Comparison of ENCODE assay signal across 15 mouse cellular contexts in genomic region chr7:75999324-75999907, GRCm38 (mm10).
DNase-seq lines count a peak whose midpoint lies in the region; ATAC-seq and TF ChIP-seq lines count a peak whose summit lies in the region.
"Had no signal": no experiment of that assay in that cellular context is flagged by ENCODE, and none has a peak within 500 bp of the region (broad histone marks: within the 10 kb centered on the region; RNA-seq: fewer than 3 reads in every experiment).

No protein-coding gene starts in this region.

- H3K9ac ChIP-seq in hindbrain, embryonic 15.5 days: no peak overlapping the region
- no peak overlapping the region for H3K9ac ChIP-seq in hindbrain, embryonic 11.5 days (ENCODE audit: low read depth, low read length)
- no peak overlapping the region for H3K9ac ChIP-seq in forebrain, embryonic 11.5 days (ENCODE audit: low read length)
- no peak overlapping the region for H3K9ac ChIP-seq in hindbrain, postnatal 0 days (replicated peaks; ENCODE audit: low read length)
- no peak overlapping the region for H3K9ac ChIP-seq in midbrain, postnatal 0 days (replicated peaks; ENCODE audit: low read length, poor library complexity, severe bottlenecking)
- H3K9ac ChIP-seq: kidney, embryonic 15.5 days; liver, embryonic 12.5 days; lung, embryonic 15.5 days had no signal

- 46% methylated on average over 2 of the region's 2 CpGs for WGBS in hindbrain, embryonic 15.5 days
- 75% methylated on average over 2 of the region's 2 CpGs for WGBS in hindbrain, embryonic 11.5 days
- 86% methylated on average over 2 of the region's 2 CpGs for whole genome bisulfite sequencing in forebrain, embryonic 11.5 days
- WGBS in hindbrain, postnatal 0 days: 36% methylated on average over 2 of the region's 2 CpGs
- 7% methylated on average over 2 of the region's 2 CpGs for WGBS in midbrain, postnatal 0 days

- no peaks in the 10 kb centered on the region for H3K9me3 ChIP-seq in hindbrain, embryonic 15.5 days
- H3K9me3 ChIP-seq in hindbrain, embryonic 11.5 days (ENCODE audit: control insufficient read depth, low read length): no peaks in the 10 kb centered on the region
- no peaks in the 10 kb centered on the region for H3K9me3 ChIP-seq in forebrain, embryonic 11.5 days (ENCODE audit: control insufficient read depth, low read length)
- no peaks in the 10 kb centered on the region for H3K9me3 ChIP-seq in hindbrain, postnatal 0 days (ENCODE audit: low read length)
- no peaks in the 10 kb centered on the region for H3K9me3 ChIP-seq in midbrain, postnatal 0 days (ENCODE audit: low read length)
- H3K9me3 ChIP-seq: kidney, embryonic 15.5 days; liver, embryonic 12.5 days; lung, embryonic 15.5 days had no signal

- no peak overlapping the region for H3K4me2 ChIP-seq in hindbrain, embryonic 15.5 days
- no peak overlapping the region for H3K4me2 ChIP-seq in hindbrain, embryonic 11.5 days (replicated peaks; ENCODE audit: low read depth, low read length)
- H3K4me2 ChIP-seq in forebrain, embryonic 11.5 days (ENCODE audit: low read depth, low read length, severe bottlenecking): no peak overlapping the region
- no peak overlapping the region for H3K4me2 ChIP-seq in hindbrain, postnatal 0 days (ENCODE audit: low read depth, low read length)
- no peak overlapping the region for H3K4me2 ChIP-seq in midbrain, postnatal 0 days (ENCODE audit: low read depth, low read length, poor library complexity, severe bottlenecking)
- H3K4me2 ChIP-seq: kidney, embryonic 15.5 days; liver, embryonic 12.5 days; lung, embryonic 15.5 days had no signal

- H3K4me3 ChIP-seq in hindbrain, embryonic 15.5 days: no peak overlapping the region
- no peak overlapping the region for H3K4me3 ChIP-seq in hindbrain, embryonic 11.5 days (ENCODE audit: low read depth, low read length)
- H3K4me3 ChIP-seq in forebrain, embryonic 11.5 days (ENCODE audit: low read depth, low read length): no peak overlapping the region
- no peak overlapping the region for H3K4me3 ChIP-seq in hindbrain, postnatal 0 days (ENCODE audit: low read length)
- H3K4me3 ChIP-seq in midbrain, postnatal 0 days (ENCODE audit: low read depth, low read length): no peak overlapping the region
- H3K4me3 ChIP-seq: kidney, embryonic 15.5 days; liver, embryonic 12.5 days; lung, embryonic 15.5 days had no signal

- H3K4me1 ChIP-seq in hindbrain, embryonic 15.5 days (replicated peaks): peaks cover 12% of the 10 kb centered on the region
- no peaks in the 10 kb centered on the region for H3K4me1 ChIP-seq in hindbrain, embryonic 11.5 days (replicated peaks; ENCODE audit: control insufficient read depth, insufficient read depth, low read length)
- H3K4me1 ChIP-seq in forebrain, embryonic 11.5 days (replicated peaks; ENCODE audit: control insufficient read depth, insufficient read depth, low read length): no peaks in the 10 kb centered on the region; the same call in 1 of the 2 replicates
- no peaks in the 10 kb centered on the region for H3K4me1 ChIP-seq in hindbrain, postnatal 0 days (ENCODE audit: insufficient read depth, low read length)
- no peaks in the 10 kb centered on the region for H3K4me1 ChIP-seq in midbrain, postnatal 0 days (ENCODE audit: insufficient read depth, low read length)
- H3K4me1 ChIP-seq: kidney, embryonic 15.5 days; liver, embryonic 12.5 days; lung, embryonic 15.5 days had no signal

- H3K27me3 ChIP-seq in hindbrain, embryonic 15.5 days: no peaks in the 10 kb centered on the region
- no peaks in the 10 kb centered on the region for H3K27me3 ChIP-seq in hindbrain, embryonic 11.5 days (ENCODE audit: control insufficient read depth, insufficient read depth, low read length)
- H3K27me3 ChIP-seq in forebrain, embryonic 11.5 days (ENCODE audit: control insufficient read depth, insufficient read depth, low read length): no peaks in the 10 kb centered on the region
- H3K27me3 ChIP-seq in hindbrain, postnatal 0 days (ENCODE audit: insufficient read depth, low read length): no peaks in the 10 kb centered on the region
- no peaks in the 10 kb centered on the region for H3K27me3 ChIP-seq in midbrain, postnatal 0 days (ENCODE audit: insufficient read depth, low read length)
- H3K27me3 ChIP-seq: kidney, embryonic 15.5 days; liver, embryonic 12.5 days; lung, embryonic 15.5 days; Patski had no signal

- ATAC-seq in hindbrain, embryonic 15.5 days (ENCODE audit: low FRiP score, low read depth): peak; percentile 48; the same call in 1 of the 2 replicates
- no peak; the same call in 1 of the 2 replicates for ATAC-seq in hindbrain, embryonic 11.5 days (ENCODE audit: low FRiP score)
- ATAC-seq in forebrain, embryonic 11.5 days (replicated peaks; ENCODE audit: low FRiP score): peak; percentile 12; the same call in 1 of the 2 replicates
- peak; percentile 45; the same call in 1 of the 2 replicates for ATAC-seq in hindbrain, postnatal 0 days
- peak; percentile 65; the same call in 1 of the 2 replicates for ATAC-seq in midbrain, postnatal 0 days (ENCODE audit: low FRiP score)
- ATAC-seq: activated CD4-positive, CD25-positive, alpha-beta regulatory T cell, adult 4 months; liver, embryonic 12.5 days; Patski had no signal

- no peak for TF ChIP-seq CTCF in hindbrain, postnatal 0 days (IDR thresholded peaks at IDR 0.05; ENCODE audit: low read depth)
- TF ChIP-seq CTCF in midbrain, postnatal 0 days (IDR thresholded peaks at IDR 0.05): peak; percentile 40

- DNase-seq in hindbrain, embryonic 11.5 days (ENCODE audit: low spot score): no peak
- peak; percentile 28 for DNase-seq in forebrain, embryonic 11.5 days (ENCODE audit: low spot score)
- peak; percentile 21 for DNase-seq in hindbrain, postnatal 0 days (ENCODE audit: low spot score)
- DNase-seq in midbrain, postnatal 0 days (ENCODE audit: low spot score): peak; percentile 35
- DNase-seq in frontal cortex, postnatal 10 days (ENCODE audit: low spot score in 2 of 2): no peak
- no peak for DNase-seq in adrenal gland, postnatal 4 days (ENCODE audit: low spot score in 2 of 2)
- DNase-seq: B cell, adult 2 months; cerebellum, adult 8-10 months; thymus, postnatal 4 days had no signal

- peak overlapping the region; percentile 29 for H3K27ac ChIP-seq in hindbrain, embryonic 15.5 days (replicated peaks)
- no peak overlapping the region for H3K27ac ChIP-seq in hindbrain, embryonic 11.5 days (ENCODE audit: low read depth, low read length)
- no peak overlapping the region; the same call in 1 of the 2 replicates for H3K27ac ChIP-seq in forebrain, embryonic 11.5 days (ENCODE audit: low read depth, low read length)
- H3K27ac ChIP-seq in hindbrain, postnatal 0 days: no peak overlapping the region
- H3K27ac ChIP-seq in midbrain, postnatal 0 days (ENCODE audit: low read depth, low read length): no peak overlapping the region
- H3K27ac ChIP-seq: kidney, embryonic 15.5 days; liver, embryonic 12.5 days; lung, embryonic 15.5 days had no signal

- H3K36me3 ChIP-seq in hindbrain, embryonic 15.5 days: no peaks in the 10 kb centered on the region
- no peaks in the 10 kb centered on the region for H3K36me3 ChIP-seq in hindbrain, embryonic 11.5 days (ENCODE audit: control insufficient read depth, insufficient read depth, low read length)
- H3K36me3 ChIP-seq in forebrain, embryonic 11.5 days (ENCODE audit: control insufficient read depth, insufficient read depth, low read length): no peaks in the 10 kb centered on the region
- no peaks in the 10 kb centered on the region for H3K36me3 ChIP-seq in hindbrain, postnatal 0 days (ENCODE audit: insufficient read depth, low read length)
- no peaks in the 10 kb centered on the region for H3K36me3 ChIP-seq in midbrain, postnatal 0 days (ENCODE audit: insufficient read depth, low read length)
- H3K36me3 ChIP-seq: kidney, embryonic 15.5 days; liver, embryonic 12.5 days; lung, embryonic 15.5 days had no signal

Comparison
In these comparisons a context has a peak if more than half of its experiments do, and no peak if none do; other contexts are left out.
1. DNase-seq: peak in forebrain, embryonic 11.5 days (single experiment), hindbrain, postnatal 0 days (single experiment) and midbrain, postnatal 0 days (single experiment); none in hindbrain, embryonic 11.5 days (single experiment), frontal cortex, postnatal 10 days (0 of 2) and adrenal gland, postnatal 4 days (0 of 2).